Mouse (Mus musculus): ENCODE data around the gene Adgre5. TPM values are rescaled to one million over a fixed set of nuclear protein-coding genes. Genes with fewer than 3 reads are reported as not detected.

Gene Adgre5
- polyA plus RNA-seq, 1 experiment from 2014 or later, result 64.0 TPM

DNA sequence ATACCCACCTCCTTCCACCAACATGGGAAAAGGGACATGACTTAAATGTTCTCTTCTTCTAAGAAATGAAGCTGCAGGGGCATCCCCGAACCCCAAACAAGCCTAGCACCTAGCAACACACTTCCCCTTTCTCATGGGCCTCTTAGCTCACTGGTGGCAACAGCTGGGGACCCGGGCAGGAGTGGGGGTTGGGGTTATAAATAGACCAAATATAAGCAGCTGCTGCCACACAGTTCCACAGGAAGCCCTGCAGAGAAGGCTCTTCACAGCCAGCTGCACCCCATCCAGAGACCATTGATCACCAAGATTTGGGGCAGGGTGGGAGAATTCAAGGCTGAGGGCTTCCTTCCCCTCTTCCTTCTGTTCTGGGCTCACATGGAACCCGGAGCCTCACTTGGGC is 7.6 kb upstream of the Adgre5 start:
- ATAC-seq (ENCODE audit: borderline replicate concordance, extremely low read depth, low FRiP score, low TSS enrichment), result peak; percentile 63
- no peak overlapping the region for H3K9ac ChIP-seq

DNA sequence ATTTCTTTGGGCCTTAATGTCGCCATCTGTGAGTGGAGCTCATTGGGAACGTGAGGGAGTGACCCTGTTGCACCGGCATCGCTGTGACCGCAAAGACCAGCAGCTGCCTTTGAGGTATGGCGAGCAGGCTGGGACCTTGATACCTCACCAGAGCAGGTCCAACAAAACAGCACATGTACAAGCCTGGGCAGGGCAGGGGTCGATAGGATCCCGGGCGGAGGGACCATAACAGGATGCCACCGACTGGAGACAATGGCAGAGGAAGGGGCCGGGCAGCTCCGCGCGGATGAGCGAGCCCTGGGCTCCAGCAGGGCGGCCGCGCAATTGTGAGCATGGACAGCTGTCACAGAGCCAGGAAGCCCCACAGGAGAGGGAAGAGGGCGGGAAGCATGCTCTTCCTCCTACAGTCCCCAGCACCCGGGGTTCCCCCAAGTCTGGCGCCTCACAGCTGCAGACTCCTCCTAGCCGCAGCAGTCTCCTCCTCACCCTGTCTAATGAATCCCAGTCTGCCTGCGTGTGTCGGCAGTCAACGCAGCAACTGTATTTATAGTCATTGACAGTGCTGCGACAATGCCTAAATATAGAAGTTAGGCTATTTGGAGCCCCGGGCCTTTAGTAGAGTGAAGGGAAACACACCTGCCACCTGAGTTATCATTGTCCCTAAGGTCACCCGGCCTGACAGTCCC is 6.7 kb upstream of the Adgre5 start:
- peak overlapping the region; percentile 62 for H3K4me2 ChIP-seq
- peak overlapping the region; percentile 28 for H3K4me3 ChIP-seq
- H3K9ac ChIP-seq, result peak overlapping the region; percentile 27
- 0 out of 2 replicates have a peak, but pooled peaks cover 15% of the 10 kb centered on the region for H3K27me3 ChIP-seq
- no peaks in the 10 kb centered on the region for H3K9me3 ChIP-seq
- peak; percentile 86 for ATAC-seq (ENCODE audit: borderline replicate concordance, extremely low read depth, low FRiP score, low TSS enrichment)
- H3K4me1 ChIP-seq, result peaks cover 20% of the 10 kb centered on the region
- H3K27ac ChIP-seq, result peak overlapping the region; percentile 82
- no peaks in the 10 kb centered on the region for H3K36me3 ChIP-seq
- WGBS, result 3% methylated on average over 28 of the region's 28 CpGs

More for the DNA sequence above, 7.6 kb upstream of the Adgre5 start:
- Histone ChIP-seq H3K4me2 (peak overlapping the region; percentile 62), H3K4me1 (peaks cover 20% of the 10 kb centered on the region), H3K9me3 (no peaks in the 10 kb centered on the region), H3K4me3 (no peak overlapping the region), H3K27ac (peak overlapping the region; percentile 82), H3K27me3 (0 out of 2 replicates have a peak, but pooled peaks cover 15% of the 10 kb centered on the region), H3K36me3 (no peaks in the 10 kb centered on the region)
- 40% methylated on average over 3 of the region's 3 CpGs for WGBS

DNA sequence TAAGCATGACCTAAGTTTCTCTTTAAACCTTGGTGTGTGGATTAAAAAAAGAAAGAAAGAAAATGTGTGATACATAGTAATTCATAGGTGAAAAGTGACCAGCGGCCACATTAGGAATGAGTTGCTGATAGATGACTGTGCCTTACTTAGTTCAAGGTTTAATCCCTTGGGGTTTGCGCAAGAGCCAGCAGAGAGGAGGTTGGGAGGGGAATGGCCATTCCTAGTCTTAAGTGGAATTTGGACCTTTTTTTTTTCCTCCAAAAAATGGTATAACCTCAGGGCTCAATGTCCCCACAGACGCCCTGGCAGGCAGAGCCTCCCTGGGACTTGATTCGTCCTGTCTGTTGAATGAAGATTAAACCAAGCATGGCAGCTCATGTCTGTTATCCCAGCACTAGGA is 2.9 kb upstream of the Adgre5 start:
- Histone ChIP-seq H3K4me1 (peaks cover 32% of the 10 kb centered on the region), H3K4me3 (no peak overlapping the region), H3K4me2 (no peak overlapping the region), H3K27me3 (0 out of 2 replicates have a peak, but pooled peaks cover 15% of the 10 kb centered on the region), H3K9me3 (no peaks in the 10 kb centered on the region), H3K36me3 (no peaks in the 10 kb centered on the region), H3K27ac (no peak overlapping the region), H3K9ac (no peak overlapping the region)
- 69% methylated on average over 4 of the region's 4 CpGs for WGBS
- ATAC-seq (ENCODE audit: borderline replicate concordance, extremely low read depth, low FRiP score, low TSS enrichment), result no peak

DNA sequence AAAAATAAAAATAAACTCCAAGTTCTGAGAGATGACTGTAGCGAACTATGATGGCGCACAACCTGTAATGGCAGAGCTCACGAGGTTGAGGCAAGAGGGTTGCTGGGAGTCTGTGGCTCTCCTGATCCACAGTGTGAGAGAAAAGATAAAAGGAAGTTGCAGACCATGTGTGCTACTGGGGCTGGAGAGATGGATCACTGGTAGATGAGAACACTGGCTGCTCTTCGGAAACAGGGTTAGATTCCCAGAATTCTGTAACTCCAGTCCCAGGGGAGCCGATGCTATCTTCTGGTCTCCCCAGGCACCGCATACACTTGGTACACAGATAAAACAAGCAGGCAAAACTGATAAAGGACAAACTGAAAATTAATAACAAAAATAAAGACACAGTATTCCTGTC is 1.8 kb upstream of the Adgre5 start:
- no peak overlapping the region for H3K4me3 ChIP-seq
- no peaks in the 10 kb centered on the region for H3K36me3 ChIP-seq
- 0 out of 2 replicates have a peak, but pooled peaks cover 7% of the 10 kb centered on the region for H3K27me3 ChIP-seq
- no peak for ATAC-seq (ENCODE audit: borderline replicate concordance, extremely low read depth, low FRiP score, low TSS enrichment)
- no peaks in the 10 kb centered on the region for H3K9me3 ChIP-seq
- no peak overlapping the region for H3K4me2 ChIP-seq
- peaks cover 34% of the 10 kb centered on the region for H3K4me1 ChIP-seq
- no peak overlapping the region for H3K27ac ChIP-seq
- WGBS, result 91% methylated on average over 6 of the region's 6 CpGs
- H3K9ac ChIP-seq, result no peak overlapping the region

DNA sequence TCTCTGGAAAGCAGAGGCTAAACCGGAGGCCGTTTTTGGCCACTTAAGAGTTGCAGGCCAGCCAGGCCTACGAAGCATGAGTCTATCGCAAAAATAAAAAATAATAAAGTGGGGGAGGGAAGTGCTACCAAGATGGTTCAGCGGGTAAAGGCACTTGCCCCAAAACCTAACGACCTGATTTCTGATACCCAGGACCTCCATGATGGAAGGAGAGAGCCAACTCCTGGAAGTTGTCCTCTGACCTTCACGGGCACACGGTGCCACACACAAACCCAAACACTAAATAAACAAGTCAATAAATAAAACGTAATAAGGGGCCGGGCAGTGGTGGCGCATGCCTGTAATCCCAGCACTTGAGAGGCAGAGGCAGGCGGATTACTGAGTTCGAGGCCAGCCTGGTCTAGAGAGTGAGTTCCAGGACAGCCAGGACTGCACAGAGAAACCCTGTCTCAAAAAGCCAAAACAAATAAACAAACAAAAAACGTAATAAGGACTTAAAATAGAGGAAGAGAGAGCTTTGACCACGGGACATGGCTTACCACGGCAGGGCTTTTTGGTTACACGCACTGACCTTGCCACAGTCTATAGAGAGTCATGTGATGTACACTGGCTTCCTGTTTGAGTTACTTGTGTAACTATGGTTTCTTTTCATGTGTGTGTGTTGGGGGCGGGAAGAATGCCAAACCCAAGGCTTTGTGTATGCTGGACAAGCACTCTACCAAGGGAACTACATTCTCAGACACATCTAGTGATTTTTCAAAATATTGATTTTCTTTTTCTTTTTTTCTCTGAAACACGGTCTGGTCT is 926 bp upstream of the Adgre5 start:
- H3K27me3 ChIP-seq, result no peaks in the 10 kb centered on the region
- peak overlapping the region; percentile 90 for H3K27ac ChIP-seq
- peak overlapping the region; percentile 65 for H3K4me3 ChIP-seq
- WGBS, result 67% methylated on average over 19 of the region's 19 CpGs
- no peaks in the 10 kb centered on the region for H3K36me3 ChIP-seq
- peak overlapping the region; percentile 71; the same call in 1 of the 2 replicates for H3K9ac ChIP-seq
- H3K4me2 ChIP-seq, result peak overlapping the region; percentile 94
- no peaks in the 10 kb centered on the region for H3K9me3 ChIP-seq
- peaks cover 34% of the 10 kb centered on the region for H3K4me1 ChIP-seq
- no peak for ATAC-seq (ENCODE audit: borderline replicate concordance, extremely low read depth, low FRiP score, low TSS enrichment)

DNA sequence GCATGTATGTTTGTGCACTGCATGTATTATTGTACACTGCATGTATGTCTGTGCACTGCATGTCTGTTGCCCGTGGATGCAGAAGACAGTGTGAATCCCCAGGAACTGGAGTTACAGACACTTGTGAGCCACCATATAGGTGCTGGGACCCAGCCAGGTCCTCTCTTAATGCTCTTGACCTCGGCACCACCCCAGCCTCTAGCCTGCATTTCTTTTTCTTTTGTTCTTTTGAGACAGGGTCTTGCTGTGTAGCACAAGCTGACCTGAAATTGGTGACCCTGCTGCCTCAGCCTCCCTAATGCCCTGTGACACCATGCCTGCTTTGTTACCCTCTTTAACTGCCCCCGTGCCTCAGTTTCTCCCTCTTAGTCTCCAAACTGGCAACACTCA is 545 bp downstream of the Adgre5 start:
- no peak for ATAC-seq (ENCODE audit: borderline replicate concordance, extremely low read depth, low FRiP score, low TSS enrichment)
- Histone ChIP-seq H3K27ac (peak overlapping the region; percentile 90), H3K9ac (peak overlapping the region; percentile 71), H3K4me3 (peak overlapping the region; percentile 65), H3K4me2 (peak overlapping the region; percentile 94), H3K27me3 (no peaks in the 10 kb centered on the region), H3K36me3 (no peaks in the 10 kb centered on the region), H3K9me3 (no peaks in the 10 kb centered on the region), H3K4me1 (peaks cover 34% of the 10 kb centered on the region)
- 10% methylated on average over 3 of the region's 3 CpGs for WGBS

DNA sequence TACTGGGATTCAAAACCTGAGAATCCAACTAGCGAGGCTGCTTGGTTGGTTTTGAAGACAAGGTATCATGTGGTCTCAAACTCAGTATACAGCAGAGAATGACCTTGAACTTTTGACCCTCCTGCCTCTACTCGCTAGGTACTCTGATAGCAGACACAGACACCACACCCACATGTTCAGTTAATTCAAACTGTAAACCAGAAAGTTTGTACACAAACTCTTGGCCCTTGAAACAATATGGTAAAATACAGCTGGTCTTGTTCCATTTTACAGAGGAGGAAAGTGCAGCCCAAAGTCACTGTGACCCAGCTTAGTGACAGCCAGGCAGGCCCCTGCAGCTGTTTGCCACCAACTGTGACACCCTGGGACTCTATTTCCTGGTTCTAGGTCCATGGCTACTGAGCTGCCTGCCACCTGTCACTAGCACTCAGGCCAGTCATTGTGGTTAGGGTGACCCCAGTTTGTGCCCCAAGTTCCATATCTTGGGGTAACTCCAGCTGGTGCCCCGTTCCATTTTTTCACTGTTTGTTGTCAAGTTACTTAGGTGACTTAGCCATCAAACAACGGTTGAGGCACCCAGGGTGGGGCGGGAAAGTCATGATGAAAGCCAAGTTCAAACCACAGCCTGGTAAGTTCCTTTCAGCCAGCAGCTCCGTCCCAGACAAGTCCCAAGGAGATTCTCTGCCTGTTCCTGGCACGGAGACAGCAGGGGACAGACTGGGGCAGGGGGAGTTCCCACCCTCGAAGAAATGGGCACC is 1.2 kb downstream of the Adgre5 start:
- Histone ChIP-seq H3K4me2 (peak overlapping the region; percentile 94), H3K27me3 (no peaks in the 10 kb centered on the region), H3K36me3 (no peaks in the 10 kb centered on the region), H3K4me3 (peak overlapping the region; percentile 65), H3K9me3 (no peaks in the 10 kb centered on the region), H3K9ac (peak overlapping the region; percentile 71; the same call in 1 of the 2 replicates), H3K4me1 (peaks cover 34% of the 10 kb centered on the region), H3K27ac (peak overlapping the region; percentile 90)
- WGBS, result 31% methylated on average over 8 of the region's 8 CpGs
- no peak for ATAC-seq (ENCODE audit: borderline replicate concordance, extremely low read depth, low FRiP score, low TSS enrichment)

DNA sequence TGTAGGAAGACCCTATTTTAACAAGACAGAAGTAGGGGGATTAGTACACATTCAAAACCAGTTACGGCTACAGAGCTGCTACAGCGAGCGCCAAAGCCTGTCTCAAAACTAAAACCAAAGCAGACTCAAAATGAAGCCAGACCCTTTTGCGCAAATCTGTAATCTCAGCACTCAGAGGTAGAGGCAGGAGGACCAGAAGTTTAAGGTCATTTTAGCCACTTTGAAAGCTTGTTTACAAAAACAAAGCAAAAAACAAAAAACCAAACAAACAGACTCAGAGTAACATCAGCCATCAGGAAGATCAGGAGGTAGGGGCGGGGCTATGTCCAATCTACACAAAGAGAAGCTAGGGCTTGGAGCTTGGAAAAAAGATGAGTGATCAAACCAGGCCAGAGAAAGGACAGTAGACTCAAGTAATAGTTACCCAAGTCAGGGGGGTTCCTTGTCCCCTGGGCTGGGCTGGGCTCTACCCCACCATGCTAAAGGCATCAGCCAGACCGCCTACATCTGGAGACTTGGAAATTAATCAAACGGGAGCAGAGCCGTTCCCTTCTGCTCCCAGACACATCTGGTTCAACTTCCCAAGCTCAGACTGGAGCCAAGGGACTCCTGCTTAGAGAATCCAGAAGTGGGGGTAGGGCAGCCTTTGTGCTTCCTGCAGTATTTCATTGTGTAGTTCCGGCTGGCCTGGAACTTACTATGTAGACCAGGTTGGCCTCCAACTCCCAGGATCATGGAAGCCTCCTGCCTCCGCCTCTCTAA is 2.0 kb downstream of the Adgre5 start:
- peak overlapping the region; percentile 94 for H3K4me2 ChIP-seq
- peaks cover 34% of the 10 kb centered on the region for H3K4me1 ChIP-seq
- WGBS, result 63% methylated on average over 10 of the region's 10 CpGs
- peak; percentile 37; the same call in 1 of the 2 replicates for ATAC-seq (ENCODE audit: borderline replicate concordance, extremely low read depth, low FRiP score, low TSS enrichment)
- no peaks in the 10 kb centered on the region for H3K9me3 ChIP-seq
- H3K36me3 ChIP-seq, result no peaks in the 10 kb centered on the region
- peak overlapping the region; percentile 65 for H3K4me3 ChIP-seq
- H3K27ac ChIP-seq, result peak overlapping the region; percentile 90
- no peaks in the 10 kb centered on the region for H3K27me3 ChIP-seq
- no peak overlapping the region for H3K9ac ChIP-seq

DNA sequence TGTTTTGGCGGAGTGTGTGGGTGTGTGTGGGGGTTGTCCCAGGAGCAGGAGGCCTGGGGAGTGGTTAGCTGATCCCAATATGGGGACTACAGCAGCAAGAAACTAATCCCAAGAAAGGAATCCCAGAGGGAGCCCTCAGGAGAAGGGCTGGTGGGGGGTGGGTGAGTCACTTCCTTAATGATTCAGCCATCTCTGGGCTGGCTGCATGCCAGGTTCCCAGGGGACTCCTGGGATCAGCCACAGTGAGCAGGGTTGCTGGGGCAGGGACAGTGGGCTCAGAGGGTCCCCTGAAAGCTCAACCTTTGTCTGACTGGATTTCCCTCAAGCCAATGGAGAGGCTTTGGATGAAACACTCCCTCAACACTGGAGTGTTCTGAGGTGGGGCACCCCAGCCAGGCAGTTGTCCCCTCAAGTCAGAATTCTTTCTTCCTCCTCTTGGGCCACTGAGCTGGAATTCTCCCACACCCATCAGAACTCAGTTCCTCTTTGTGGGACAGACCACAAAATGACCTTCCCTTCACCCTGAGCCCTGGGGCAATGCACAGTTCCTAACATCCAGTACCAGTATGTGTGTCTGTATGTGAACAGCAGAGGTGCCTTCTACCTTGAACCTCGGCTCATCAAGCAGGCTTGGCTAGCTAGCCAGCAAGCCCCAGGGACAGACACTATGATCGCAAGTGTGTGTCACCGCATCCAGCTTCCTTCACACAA is 3.1 kb downstream of the Adgre5 start:
- ATAC-seq (ENCODE audit: borderline replicate concordance, extremely low read depth, low FRiP score, low TSS enrichment), result no peak
- H3K27me3 ChIP-seq, result no peaks in the 10 kb centered on the region
- H3K4me1 ChIP-seq, result peaks cover 34% of the 10 kb centered on the region
- no peaks in the 10 kb centered on the region for H3K9me3 ChIP-seq
- H3K27ac ChIP-seq, result peak overlapping the region; percentile 90
- 64% methylated on average over 4 of the region's 4 CpGs for whole genome bisulfite sequencing
- H3K4me3 ChIP-seq, result peak overlapping the region; percentile 65; the same call in 1 of the 2 replicates
- no peak overlapping the region; the same call in 1 of the 2 replicates for H3K9ac ChIP-seq
- peak overlapping the region; percentile 94 for H3K4me2 ChIP-seq
- H3K36me3 ChIP-seq, result no peaks in the 10 kb centered on the region

DNA sequence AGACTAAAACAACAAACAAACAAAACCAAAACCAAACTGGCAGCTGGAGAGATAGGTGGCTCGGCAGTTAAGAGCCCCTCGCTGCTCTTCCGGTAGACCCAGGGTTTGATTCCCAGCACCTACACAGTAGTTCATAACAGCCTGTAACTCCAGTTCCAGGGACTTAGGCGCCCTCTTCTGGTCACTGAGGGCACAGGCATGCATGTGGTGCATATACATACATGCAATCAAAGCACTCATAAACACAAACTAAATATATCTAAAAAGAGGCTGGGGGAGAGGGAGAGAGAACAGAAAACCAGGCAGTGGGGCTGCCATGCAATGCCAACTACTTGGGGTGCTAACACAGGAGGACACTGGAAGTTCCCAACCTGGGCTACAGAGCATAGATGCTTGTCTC is 3.8 kb downstream of the Adgre5 start:
- peaks cover 34% of the 10 kb centered on the region for H3K4me1 ChIP-seq
- no peaks in the 10 kb centered on the region for H3K27me3 ChIP-seq
- H3K36me3 ChIP-seq, result no peaks in the 10 kb centered on the region
- 0 out of 2 replicates have a peak overlapping the region, but pooled peaks have one; percentile 90 for H3K27ac ChIP-seq
- no peak for ATAC-seq (ENCODE audit: borderline replicate concordance, extremely low read depth, low FRiP score, low TSS enrichment)
- 89% methylated on average over 4 of the region's 4 CpGs for WGBS
- H3K4me2 ChIP-seq, result peak overlapping the region; percentile 94; the same call in 1 of the 2 replicates
- no peaks in the 10 kb centered on the region for H3K9me3 ChIP-seq
- H3K4me3 ChIP-seq, result no peak overlapping the region
- no peak overlapping the region for H3K9ac ChIP-seq

All from lung, embryonic 15.5 days (tissue).